In genomic region chr1:126700063-126700977, GRCm38 (mm10) we compare ENCODE assay signal across 19 mouse cellular contexts.
DNase-seq lines count a peak whose midpoint lies in the region; ATAC-seq and TF ChIP-seq lines count a peak whose summit lies in the region.
"Had no signal": no experiment of that assay in that cellular context is flagged by ENCODE, and none has a peak within 500 bp of the region (broad histone marks: within the 10 kb centered on the region; RNA-seq: fewer than 3 reads in every experiment).

No protein-coding gene starts in this region.

- no peaks in the 10 kb centered on the region for H3K9me3 ChIP-seq in limb, embryonic 11.5 days (ENCODE audit: control insufficient read depth, low read length)
- no peaks in the 10 kb centered on the region for H3K9me3 ChIP-seq in limb, embryonic 10.5 days (replicated peaks)
- H3K9me3 ChIP-seq in forebrain, embryonic 16.5 days (ENCODE audit: control insufficient read depth, low read length), result no peaks in the 10 kb centered on the region
- no peaks in the 10 kb centered on the region for H3K9me3 ChIP-seq in limb, embryonic 14.5 days (ENCODE audit: control insufficient read depth, low read length)
- no peaks in the 10 kb centered on the region for H3K9me3 ChIP-seq in neural tube, embryonic 15.5 days (replicated peaks)

- ATAC-seq in limb, embryonic 11.5 days (ENCODE audit: insufficient number of reproducible peaks, low FRiP score, low TSS enrichment, low read depth), result peak; percentile 13; the same call in 1 of the 2 replicates
- peak; percentile 78 for ATAC-seq in forebrain, embryonic 16.5 days
- ATAC-seq in limb, embryonic 14.5 days (ENCODE audit: low FRiP score, low read depth), result peak; percentile 57
- peak; percentile 74 for ATAC-seq in neural tube, embryonic 15.5 days (ENCODE audit: low FRiP score)
- ATAC-seq: intestine, embryonic 16.5 days had no signal

- no peak overlapping the region for H3K4me3 ChIP-seq in limb, embryonic 11.5 days (ENCODE audit: low read depth, low read length)
- H3K4me3 ChIP-seq in limb, embryonic 10.5 days, result no peak overlapping the region
- H3K4me3 ChIP-seq in forebrain, embryonic 16.5 days (replicated peaks; ENCODE audit: low read length), result no peak overlapping the region
- H3K4me3 ChIP-seq in limb, embryonic 14.5 days (replicated peaks; ENCODE audit: low read length), result no peak overlapping the region
- no peak overlapping the region for H3K4me3 ChIP-seq in neural tube, embryonic 15.5 days (replicated peaks)
- H3K4me3 ChIP-seq: heart, adult 2 months had no signal

- no peaks in the 10 kb centered on the region for H3K36me3 ChIP-seq in limb, embryonic 11.5 days (ENCODE audit: control insufficient read depth, insufficient read depth, low read length)
- H3K36me3 ChIP-seq in limb, embryonic 10.5 days, result no peaks in the 10 kb centered on the region
- no peaks in the 10 kb centered on the region for H3K36me3 ChIP-seq in forebrain, embryonic 16.5 days (ENCODE audit: control insufficient read depth, insufficient read depth)
- no peaks in the 10 kb centered on the region for H3K36me3 ChIP-seq in limb, embryonic 14.5 days (ENCODE audit: control insufficient read depth, insufficient read depth, low read length)
- no peaks in the 10 kb centered on the region for H3K36me3 ChIP-seq in neural tube, embryonic 15.5 days
- H3K36me3 ChIP-seq: G1E had no signal

- intact Hi-C loops in heart, postnatal 10 days (cut with DNase I), result no loop called here

- DNase-seq in limb, embryonic 11.5 days (ENCODE audit: low spot score), result no peak
- DNase-seq in limb, embryonic 10.5 days (ENCODE audit: low spot score), result no peak
- no peak for DNase-seq in limb, embryonic 14.5 days (ENCODE audit: low spot score)
- no peak for DNase-seq in embryo, embryonic 10 days (ENCODE audit: low spot score)
- no peak for DNase-seq in heart, postnatal 10 days
- DNase-seq: cerebellum, adult 11 months; heart, adult 2 months; heart, postnatal 14 days; liver; lung, adult 2 months; spleen, adult 18-20 months; thymus, postnatal 4 days had no signal

- WGBS in limb, embryonic 11.5 days, result 35% methylated on average over 8 of the region's 8 CpGs
- 59% methylated on average over 8 of the region's 8 CpGs for WGBS in limb, embryonic 10.5 days
- 9% methylated on average over 8 of the region's 8 CpGs for WGBS in forebrain, embryonic 16.5 days
- 32% methylated on average over 8 of the region's 8 CpGs for WGBS in limb, embryonic 14.5 days
- 18% methylated on average over 8 of the region's 8 CpGs for WGBS in neural tube, embryonic 15.5 days

- no peaks in the 10 kb centered on the region for H3K27me3 ChIP-seq in limb, embryonic 11.5 days (ENCODE audit: control insufficient read depth, insufficient read depth, low read length)
- peaks cover 10% of the 10 kb centered on the region; the same call in 1 of the 2 replicates for H3K27me3 ChIP-seq in limb, embryonic 10.5 days (ENCODE audit: low read depth, poor library complexity, severe bottlenecking)
- H3K27me3 ChIP-seq in forebrain, embryonic 16.5 days (replicated peaks; ENCODE audit: control insufficient read depth, insufficient read depth, low read length), result no peaks in the 10 kb centered on the region
- no peaks in the 10 kb centered on the region for H3K27me3 ChIP-seq in limb, embryonic 14.5 days (ENCODE audit: control insufficient read depth, insufficient read depth, low read length)
- no peaks in the 10 kb centered on the region for H3K27me3 ChIP-seq in neural tube, embryonic 15.5 days (replicated peaks)

- H3K4me2 ChIP-seq in limb, embryonic 11.5 days (ENCODE audit: low read depth, severe bottlenecking), result no peak overlapping the region
- peak overlapping the region; percentile 28 for H3K4me2 ChIP-seq in forebrain, embryonic 16.5 days (ENCODE audit: low read length)
- no peak overlapping the region for H3K4me2 ChIP-seq in limb, embryonic 14.5 days (replicated peaks; ENCODE audit: low read depth, low read length, severe bottlenecking)
- peak overlapping the region; percentile 37 for H3K4me2 ChIP-seq in neural tube, embryonic 15.5 days

- H3K27ac ChIP-seq in limb, embryonic 11.5 days (replicated peaks; ENCODE audit: low read depth, low read length), result no peak overlapping the region
- no peak overlapping the region for H3K27ac ChIP-seq in limb, embryonic 10.5 days
- H3K27ac ChIP-seq in forebrain, embryonic 16.5 days (ENCODE audit: low read length), result peak overlapping the region; percentile 46
- H3K27ac ChIP-seq in limb, embryonic 14.5 days (replicated peaks; ENCODE audit: low read depth, low read length), result no peak overlapping the region
- H3K27ac ChIP-seq in neural tube, embryonic 15.5 days (replicated peaks), result peak overlapping the region; percentile 77
- H3K27ac ChIP-seq: heart, adult 2 months; kidney, postnatal 0 days; macrophage; stomach, postnatal 0 days had no signal

- no peak for TF ChIP-seq POLR2A in limb, embryonic 14.5 days (IDR thresholded peaks at IDR 0.05; ENCODE audit: borderline replicate concordance, extremely low read depth, insufficient read depth, insufficient read length)

- no peak overlapping the region for H3K9ac ChIP-seq in limb, embryonic 11.5 days (ENCODE audit: low read length)
- H3K9ac ChIP-seq in forebrain, embryonic 16.5 days (replicated peaks; ENCODE audit: low read depth, low read length), result no peak overlapping the region
- no peak overlapping the region for H3K9ac ChIP-seq in limb, embryonic 14.5 days (ENCODE audit: low read depth, low read length, severe bottlenecking)
- H3K9ac ChIP-seq in neural tube, embryonic 15.5 days (replicated peaks), result no peak overlapping the region

- no peaks in the 10 kb centered on the region; the same call in 1 of the 2 replicates for H3K4me1 ChIP-seq in limb, embryonic 11.5 days (ENCODE audit: control insufficient read depth, insufficient read depth, low read length)
- H3K4me1 ChIP-seq in limb, embryonic 10.5 days, result peaks cover 8% of the 10 kb centered on the region
- H3K4me1 ChIP-seq in forebrain, embryonic 16.5 days (replicated peaks; ENCODE audit: control insufficient read depth, insufficient read depth, low read length), result peaks cover 8% of the 10 kb centered on the region
- H3K4me1 ChIP-seq in limb, embryonic 14.5 days (ENCODE audit: control insufficient read depth, insufficient read depth, low read length), result peaks cover 5% of the 10 kb centered on the region; the same call in 1 of the 2 replicates
- peaks cover 9% of the 10 kb centered on the region for H3K4me1 ChIP-seq in neural tube, embryonic 15.5 days

Comparison
In these comparisons a context has a peak if more than half of its experiments do, and no peak if none do; other contexts are left out.
1. ATAC-seq: peak in every context shown above with its lines; median percentile 78 in forebrain, embryonic 16.5 days; 74 in neural tube, embryonic 15.5 days; 57 in limb, embryonic 14.5 days; 13 in limb, embryonic 11.5 days.
2. H3K27ac ChIP-seq: peak in forebrain, embryonic 16.5 days (single experiment) and neural tube, embryonic 15.5 days (single experiment); none in limb, embryonic 11.5 days (single experiment), limb, embryonic 10.5 days (single experiment) and limb, embryonic 14.5 days (single experiment).
3. H3K4me2 ChIP-seq: peak in forebrain, embryonic 16.5 days (single experiment) and neural tube, embryonic 15.5 days (single experiment); none in limb, embryonic 11.5 days (single experiment) and limb, embryonic 14.5 days (single experiment).